Mouse (Mus musculus) thymus, postnatal 36 days (tissue): Measurements from ENCODE around the gene Tesc.

Source experiments
- DNase-seq, 2 experiments: peaks; one replicate each; pipeline ENCODE4 v3.0.0; 2022; ENCODE audit warnings: mixed read lengths in 2 of 2

The Tesc gene

GRCm38 (mm10) chr5:118079354-118079753 lies 51.8 kb downstream of the Tesc start:
- DNase-seq, result peak in 1 of 2 experiments; percentile 26

- peak in 1 of 2 experiments; percentile 53 for DNase-seq
Observed at GRCm38 (mm10) chr5:118079839-118080250, 52.3 kb downstream of the Tesc start.

- peak; percentile 63 to 74 for DNase-seq
Observed at GRCm38 (mm10) chr5:118081374-118081949, 53.9 kb downstream of the Tesc start.

- DNase-seq, result peak; percentile 77 to 86
Observed at GRCm38 (mm10) chr5:118081996-118082395, 54.5 kb downstream of the Tesc start.

GRCm38 (mm10) chr5:118083060-118083638 lies 55.6 kb downstream of the Tesc start:
- DNase-seq, result no peak

- no peak for DNase-seq
Observed at GRCm38 (mm10) chr5:118084171-118084727, 56.7 kb downstream of the Tesc start.

GRCm38 (mm10) chr5:118085313-118085712 lies 57.8 kb downstream of the Tesc start:
- peak; percentile 36 to 57 for DNase-seq

- no peak for DNase-seq
Observed at GRCm38 (mm10) chr5:118086956-118087355, 59.4 kb downstream of the Tesc start.

GRCm38 (mm10) chr5:118089102-118089501 lies 61.6 kb downstream of the Tesc start:
- DNase-seq, result no peak

GRCm38 (mm10) chr5:118090101-118090500 lies 62.6 kb downstream of the Tesc start:
- peak; percentile 43 to 57 for DNase-seq

GRCm38 (mm10) chr5:118090837-118091236 lies 63.3 kb downstream of the Tesc start:
- DNase-seq, result peak; percentile 65 to 69

GRCm38 (mm10) chr5:118093321-118094035 lies 65.9 kb downstream of the Tesc start:
- peak in 1 of 2 experiments; percentile 43 for DNase-seq

GRCm38 (mm10) chr5:118095433-118095832 lies 67.9 kb downstream of the Tesc start:
- no peak for DNase-seq

- no peak for DNase-seq
Observed at GRCm38 (mm10) chr5:118095849-118096248, 68.3 kb downstream of the Tesc start.

- DNase-seq, result no peak
Observed at GRCm38 (mm10) chr5:118096317-118096716, 68.8 kb downstream of the Tesc start.

- no peak for DNase-seq
Observed at GRCm38 (mm10) chr5:118099069-118099869, 71.7 kb downstream of the Tesc start.

GRCm38 (mm10) chr5:118099870-118100478 lies 72.4 kb downstream of the Tesc start:
- DNase-seq, result no peak

- DNase-seq, result no peak
Observed at GRCm38 (mm10) chr5:118105536-118105935, 78.0 kb downstream of the Tesc start.

GRCm38 (mm10) chr5:118106667-118107066 lies 79.1 kb downstream of the Tesc start:
- DNase-seq, result no peak

GRCm38 (mm10) chr5:118108124-118108793 lies 80.7 kb downstream of the Tesc start:
- DNase-seq, result no peak

- DNase-seq, result no peak
Observed at GRCm38 (mm10) chr5:118108794-118109440, 81.4 kb downstream of the Tesc start.
